Mouse (Mus musculus) intestine, postnatal 0 days (tissue): ENCODE measurements around the gene Inka2. TPM values are rescaled to one million over a fixed set of nuclear protein-coding genes. Genes with fewer than 3 reads are reported as not detected.
A peak's percentile ranks its signal among the peaks of the same experiment; 100 is the strongest.

ENCODE experiments used
- ATAC-seq: fragments of 200-750 bp; cut with Nextera tagmentation; 2 replicates; pipeline ENCODE4 v1.8.0; 2017; ENCODE audit warnings: mild to moderate bottlenecking, moderate TSS enrichment, moderate library complexity
- H3K27ac ChIP-seq: fragments of 300-500 bp; sonication (generic); 2 replicates; pipeline ENCODE4 v1.5.1; 2014; ENCODE audit warnings: mild to moderate bottlenecking, low read depth, low read length, moderate library complexity
- H3K27me3 ChIP-seq: fragments of 300-500 bp; sonication (generic); replicated peaks from 2 replicates; pipeline ENCODE4 v1.6.1; 2014; ENCODE audit warnings: low read length, mixed read lengths; ENCODE audit not compliant: control insufficient read depth, insufficient read depth
- H3K36me3 ChIP-seq: fragments of 300-500 bp; sonication (generic); 2 replicates; pipeline ENCODE4 v1.6.1; 2014; ENCODE audit warnings: mild to moderate bottlenecking, moderate library complexity; ENCODE audit not compliant: control insufficient read depth, insufficient read depth
- H3K4me1 ChIP-seq: fragments of 300-500 bp; sonication (generic); replicated peaks from 2 replicates; pipeline ENCODE4 v1.6.1; 2014; ENCODE audit warnings: antibody characterized with exemption, low read length, mixed read lengths; ENCODE audit not compliant: control insufficient read depth, insufficient read depth
- H3K4me2 ChIP-seq: fragments of 300-500 bp; sonication (generic); replicated peaks from 2 replicates; pipeline ENCODE4 v1.6.1; 2014; ENCODE audit warnings: low read depth, mild to moderate bottlenecking, moderate library complexity
- H3K4me3 ChIP-seq: fragments of 300-500 bp; sonication (generic); 2 replicates; pipeline ENCODE4 v1.5.1; 2014; ENCODE audit warnings: low read depth, low read length
- H3K9ac ChIP-seq: fragments of 300-500 bp; sonication (generic); 2 replicates; pipeline ENCODE4 v1.6.1; 2014; ENCODE audit warnings: mild to moderate bottlenecking, low read depth, low read length
- H3K9me3 ChIP-seq: fragments of 300-500 bp; sonication (generic); 2 replicates; pipeline ENCODE4 v1.6.1; 2016; ENCODE audit warnings: mixed run types; ENCODE audit not compliant: control insufficient read depth
- CTCF ChIP-seq: sonication (generic); IDR thresholded peaks from 2 replicates; pipeline ENCODE4 v1.5.1; 2016; ENCODE audit warnings: low read depth, mild to moderate bottlenecking, control low read depth, antibody characterized with exemption, moderate library complexity
- WGBS: fragments of 180-500 bp; shearing (Covaris S2); extraction: QIAGEN DNeasy Blood & Tissue Kit; methylation state at CpG from one replicate; pipeline ENCODE4 v1.1.7; 2014; 5-methylcytosine and 5-hydroxymethylcytosine counted together
- polyA plus RNA-seq: library from polyadenylated mRNA; unstranded; fragments of >200 nt; fragmentation: Nextera tagmentation; extraction: Ambion mirVana; gene quantifications from 2 replicates; pipeline ENCODE4 v1.2.1, GENCODE M21; 2015

Inka2 gene
- polyA plus RNA-seq, 1 experiment from 2014 or later: 1.5 TPM

DNA sequence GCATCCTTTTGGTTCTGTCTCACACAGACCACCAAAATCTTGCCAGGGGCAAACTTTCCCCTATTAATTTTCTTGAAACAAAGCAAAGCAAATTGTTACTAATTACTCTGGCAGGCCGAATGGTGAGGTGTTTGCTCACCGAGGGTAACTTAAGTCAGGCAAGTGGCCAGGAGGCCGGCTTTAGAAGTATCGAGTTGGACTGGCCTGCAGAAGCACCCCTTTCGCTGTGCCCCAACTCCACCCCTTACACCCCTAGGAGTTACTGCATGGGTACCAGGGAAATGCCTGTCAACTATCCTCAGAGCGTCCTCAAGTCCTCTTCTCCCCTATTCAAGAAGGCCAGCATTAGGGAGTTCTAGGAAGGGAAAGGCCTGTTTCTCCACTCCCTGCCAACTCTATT lies 828 bp upstream of the Inka2 start:
- H3K36me3 ChIP-seq: no peaks in the 10 kb centered on the region
- no peak overlapping the region for H3K4me2 ChIP-seq
- H3K4me1 ChIP-seq: peaks cover 4% of the 10 kb centered on the region; the same call in 1 of the 2 replicates
- no peaks in the 10 kb centered on the region for H3K27me3 ChIP-seq
- no peak overlapping the region for H3K27ac ChIP-seq
- H3K9ac ChIP-seq: no peak overlapping the region
- H3K9me3 ChIP-seq: no peaks in the 10 kb centered on the region
- no peak overlapping the region for H3K4me3 ChIP-seq
- no peak for ATAC-seq
- 68% methylated on average over 6 of the region's 6 CpGs for WGBS
- no peak for TF ChIP-seq CTCF

DNA sequence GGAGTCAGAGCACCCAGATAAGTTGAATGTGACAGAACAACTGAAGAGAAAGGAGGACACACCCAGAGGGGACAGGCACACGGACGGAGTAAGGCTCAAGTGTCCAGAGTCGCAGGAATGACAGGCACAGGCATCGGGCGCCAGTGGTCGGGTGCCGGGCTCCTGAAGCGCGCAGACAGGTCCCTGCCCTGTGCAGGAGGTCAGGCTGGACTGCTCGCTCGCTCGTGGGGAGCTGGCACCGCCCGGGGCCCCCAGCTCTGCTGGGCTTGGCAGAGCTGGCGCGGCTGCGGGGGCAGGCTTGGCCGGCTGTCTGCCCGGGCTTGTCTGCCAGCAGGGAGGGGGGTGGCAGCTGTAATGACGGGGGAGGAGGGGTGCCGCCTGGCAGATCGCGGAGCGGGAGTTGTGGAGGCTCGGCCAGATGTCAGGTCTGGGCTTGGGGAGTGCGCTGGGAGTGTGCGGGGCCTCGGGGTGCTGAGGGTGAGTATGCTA lies 706 bp downstream of the Inka2 start:
- Histone ChIP-seq H3K9ac (peak overlapping the region; percentile 57), H3K9me3 (no peaks in the 10 kb centered on the region), H3K27me3 (no peaks in the 10 kb centered on the region), H3K36me3 (no peaks in the 10 kb centered on the region), H3K27ac (no peak overlapping the region), H3K4me3 (peak overlapping the region; percentile 48), H3K4me1 (peaks cover 4% of the 10 kb centered on the region; the same call in 1 of the 2 replicates), H3K4me2 (peak overlapping the region; percentile 97)
- WGBS: 2% methylated on average over 27 of the region's 28 CpGs
- peak; percentile 20; the same call in 1 of the 2 replicates for ATAC-seq
- TF ChIP-seq CTCF: no peak

- WGBS: 38% methylated on average over 3 of the region's 3 CpGs
- Histone ChIP-seq H3K4me2 (peak overlapping the region; percentile 97), H3K27ac (no peak overlapping the region), H3K36me3 (no peaks in the 10 kb centered on the region), H3K4me1 (peaks cover 4% of the 10 kb centered on the region; the same call in 1 of the 2 replicates), H3K9ac (peak overlapping the region; percentile 57; the same call in 1 of the 2 replicates), H3K27me3 (no peaks in the 10 kb centered on the region), H3K9me3 (no peaks in the 10 kb centered on the region), H3K4me3 (peak overlapping the region; percentile 48)
- ATAC-seq: no peak
- no peak for TF ChIP-seq CTCF
Measured at GRCm38 (mm10) chr3:105705561-105705960, 1.2 kb downstream of the Inka2 start.

- no peak overlapping the region for H3K9ac ChIP-seq
- WGBS: 54% methylated on average over 4 of the region's 4 CpGs
- no peak for TF ChIP-seq CTCF
Measured at GRCm38 (mm10) chr3:105706366-105707020, 2.1 kb downstream of the Inka2 start.

GRCm38 (mm10) chr3:105707590-105707989 lies 3.2 kb downstream of the Inka2 start:
- H3K9me3 ChIP-seq: no peaks in the 10 kb centered on the region
- no peak overlapping the region for H3K27ac ChIP-seq
- no peaks in the 10 kb centered on the region for H3K27me3 ChIP-seq
- H3K36me3 ChIP-seq: no peaks in the 10 kb centered on the region
- H3K4me1 ChIP-seq: peaks cover 4% of the 10 kb centered on the region; the same call in 1 of the 2 replicates
- H3K9ac ChIP-seq: no peak overlapping the region
- H3K4me2 ChIP-seq: no peak overlapping the region
- WGBS: 43% methylated on average over 7 of the region's 7 CpGs
- TF ChIP-seq CTCF: no peak
- no peak for ATAC-seq
- no peak overlapping the region for H3K4me3 ChIP-seq

More at GRCm38 (mm10) chr3:105706366-105707020, 2.1 kb downstream of the Inka2 start:
- H3K27ac ChIP-seq: no peak overlapping the region
- H3K4me3 ChIP-seq: no peak overlapping the region
- H3K27me3 ChIP-seq: no peaks in the 10 kb centered on the region
- no peaks in the 10 kb centered on the region for H3K9me3 ChIP-seq
- H3K36me3 ChIP-seq: no peaks in the 10 kb centered on the region
- peak overlapping the region; percentile 97; the same call in 1 of the 2 replicates for H3K4me2 ChIP-seq
- peaks cover 4% of the 10 kb centered on the region; the same call in 1 of the 2 replicates for H3K4me1 ChIP-seq
- no peak for ATAC-seq

DNA sequence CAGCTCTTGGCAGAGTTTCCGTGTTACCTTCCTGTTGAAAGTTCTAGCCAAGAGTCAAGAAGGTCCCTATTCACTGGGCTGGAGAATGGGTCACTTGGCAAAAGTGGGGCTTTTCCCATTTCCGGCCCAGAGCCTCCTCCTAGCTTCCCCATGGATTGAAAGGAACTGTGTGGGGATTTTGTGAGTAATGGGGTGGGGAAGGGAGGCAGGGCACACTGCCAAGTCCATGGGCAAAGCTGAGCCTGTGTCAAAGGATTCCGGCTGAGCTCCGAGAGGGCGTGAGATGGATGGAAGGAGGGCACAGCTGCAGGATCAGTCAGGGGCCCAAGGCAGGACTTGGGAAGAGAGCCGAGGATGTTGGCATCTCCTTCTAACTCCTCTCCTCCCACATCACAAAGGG lies 5.8 kb downstream of the Inka2 start:
- Histone ChIP-seq H3K4me3 (no peak overlapping the region), H3K4me2 (no peak overlapping the region), H3K36me3 (no peaks in the 10 kb centered on the region), H3K27me3 (no peaks in the 10 kb centered on the region), H3K4me1 (peaks cover under 1% of the 10 kb centered on the region; the same call in 1 of the 2 replicates), H3K27ac (no peak overlapping the region), H3K9me3 (no peaks in the 10 kb centered on the region), H3K9ac (no peak overlapping the region)
- ATAC-seq: no peak
- WGBS: 63% methylated on average over 6 of the region's 6 CpGs
- no peak for TF ChIP-seq CTCF
